Mouse (Mus musculus) embryo, embryonic 10 days (tissue): Measurements from ENCODE around the gene Nrbf2.
A peak's percentile ranks its signal among the peaks of the same experiment; 100 is the strongest.

Experiments used
- DNase-seq: peaks from one replicate; pipeline ENCODE4 v3.0.0-alpha.2; 2015; ENCODE audit warnings: low spot score

Gene Nrbf2

DNA sequence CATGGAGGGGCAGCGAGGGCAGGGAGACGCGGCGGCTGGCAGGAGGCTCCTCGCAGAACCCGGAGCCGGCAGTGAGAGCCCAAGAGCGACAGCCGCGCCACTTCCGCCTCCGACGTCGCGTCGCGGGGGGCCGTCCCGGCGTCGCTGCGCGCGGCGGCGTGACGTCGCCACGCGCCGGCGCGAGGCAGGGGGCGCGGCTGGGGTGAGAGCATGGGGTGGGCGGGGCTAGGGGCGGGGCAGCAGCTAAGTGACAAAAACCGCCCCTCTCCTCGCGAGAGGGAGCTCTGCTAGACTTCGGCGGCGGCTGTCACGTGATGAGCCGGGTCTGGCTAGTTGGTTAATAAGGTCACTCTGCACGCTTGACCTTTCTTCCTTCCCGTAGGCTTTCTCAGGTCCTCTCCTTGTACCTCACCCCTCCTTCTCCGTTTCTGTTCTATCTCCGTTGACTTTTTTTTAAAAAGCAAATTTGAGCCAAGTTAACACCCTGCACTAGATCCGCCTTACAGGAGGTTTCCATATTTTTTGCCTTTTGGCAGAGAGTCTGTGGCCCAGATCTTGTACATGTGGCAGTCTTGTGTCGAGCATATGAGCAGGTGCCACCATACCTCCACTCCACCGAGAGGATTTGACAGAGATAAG lies at the start of gene Nrbf2:
Gene Nrbf2, minus strand, starts transcription at position 130 of the 639 bp plus-strand sequence.
- DNase-seq, result peak; percentile 97

GRCm38 (mm10) chr10:67330580-67330979 lies 45.5 kb upstream of the Nrbf2 start:
- DNase-seq, result no peak

GRCm38 (mm10) chr10:67329661-67330060 lies 44.6 kb upstream of the Nrbf2 start:
- no peak for DNase-seq

DNA sequence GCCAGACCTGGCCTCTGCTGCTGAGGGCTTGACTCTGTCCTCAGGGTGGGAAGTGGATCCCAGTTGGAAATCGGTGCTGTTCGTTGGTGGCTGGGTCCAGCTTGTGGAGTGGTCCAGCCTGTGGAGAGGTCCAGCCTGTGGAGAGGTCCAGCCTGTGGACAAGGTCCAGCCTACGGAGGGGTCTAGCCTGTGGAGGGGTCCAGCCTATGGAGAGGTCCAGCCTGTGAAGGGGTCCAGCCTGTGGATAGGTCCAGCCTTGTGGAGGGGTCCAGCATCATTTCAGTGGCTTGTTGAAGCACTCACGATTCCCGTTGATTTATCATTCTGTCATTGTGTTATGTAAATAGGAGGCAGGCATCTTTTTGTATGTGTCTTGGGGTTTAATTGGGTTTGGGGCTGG lies 43.1 kb upstream of the Nrbf2 start:
- no peak for DNase-seq

DNA sequence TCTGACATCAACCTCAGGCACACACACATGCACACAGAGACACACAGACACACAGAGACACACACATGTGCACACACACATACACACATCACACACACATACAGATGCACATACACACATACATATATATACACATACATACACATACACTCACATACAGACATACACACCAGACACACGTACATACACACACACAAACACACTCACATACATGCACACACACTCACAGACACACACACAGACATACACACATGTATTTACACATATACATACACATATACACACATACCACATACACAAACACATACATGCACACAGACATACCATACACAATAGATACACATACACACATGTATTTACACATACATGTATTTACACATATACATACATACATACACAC lies 38.9 kb upstream of the Nrbf2 start:
- DNase-seq, result no peak

- DNase-seq, result no peak
Measured at GRCm38 (mm10) chr10:67321396-67321795, 36.3 kb upstream of the Nrbf2 start.

- peak; percentile 14 for DNase-seq
Measured at GRCm38 (mm10) chr10:67320207-67320859, 35.2 kb upstream of the Nrbf2 start.

DNA sequence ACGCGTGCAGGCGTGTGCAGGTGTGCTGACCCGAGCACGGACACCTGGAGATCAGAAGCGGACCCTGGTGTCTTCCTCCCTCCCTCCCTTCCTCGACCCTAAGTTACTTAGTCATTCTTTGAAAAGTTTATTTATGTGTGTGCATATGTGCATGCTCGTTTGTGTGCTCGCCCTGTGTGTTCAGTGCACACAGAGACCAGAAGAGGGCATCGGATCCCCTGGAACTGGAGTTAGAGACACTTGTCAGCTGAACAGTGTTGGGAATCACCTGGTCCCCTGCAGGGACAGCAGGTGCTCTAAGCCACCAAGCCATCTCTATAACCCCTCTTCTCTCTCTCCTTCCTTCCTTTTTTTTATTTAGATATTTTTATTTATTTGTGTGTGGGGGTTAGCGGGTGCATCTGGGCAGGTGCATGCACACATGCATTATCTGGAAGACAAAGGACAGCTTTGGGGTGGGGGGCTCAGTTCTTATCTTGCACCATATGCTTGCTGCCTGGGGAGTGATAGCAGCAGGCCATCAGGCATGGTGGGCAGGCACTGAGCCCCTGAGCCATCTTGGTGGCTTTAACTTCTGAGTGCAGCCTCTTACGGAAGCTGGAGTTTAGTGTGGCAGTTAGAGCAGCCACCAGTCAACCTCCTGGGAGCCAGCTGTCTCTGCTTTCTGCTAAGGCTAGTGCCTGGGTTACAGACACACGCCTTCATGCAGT lies 34.1 kb upstream of the Nrbf2 start:
- DNase-seq, result no peak

GRCm38 (mm10) chr10:67317931-67318460 lies 32.9 kb upstream of the Nrbf2 start:
- DNase-seq, result peak; percentile 74

DNA sequence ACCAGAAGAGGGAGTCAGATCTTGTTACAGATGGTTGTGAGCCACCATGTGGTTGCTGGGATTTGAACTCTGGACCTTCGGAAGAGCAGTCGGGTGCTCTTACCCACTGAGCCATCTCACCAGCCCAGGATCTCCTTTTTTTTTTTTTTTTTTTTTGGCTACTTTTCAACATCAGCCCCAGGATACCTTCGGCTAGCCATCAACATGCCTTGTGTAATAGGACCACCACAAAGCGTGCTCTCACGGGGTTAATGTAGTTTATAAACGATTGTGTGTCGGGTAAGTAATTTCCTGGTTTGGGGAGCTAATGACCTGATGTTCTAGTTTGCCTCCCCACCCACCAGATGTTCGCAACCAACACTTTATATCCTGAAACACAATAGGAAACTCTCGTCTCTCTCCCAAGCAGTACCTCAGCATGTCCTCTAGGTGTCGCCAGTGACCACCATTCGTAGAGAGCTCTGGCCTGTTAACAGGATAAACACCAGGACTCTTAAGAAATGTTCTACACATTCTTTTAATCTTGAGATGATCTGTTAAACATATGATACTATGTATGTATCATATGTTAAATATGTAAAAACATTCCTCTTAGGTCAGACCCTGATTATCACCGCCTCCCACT lies 29.8 kb upstream of the Nrbf2 start:
- peak; percentile 84 for DNase-seq

GRCm38 (mm10) chr10:67312456-67312855 lies 27.4 kb upstream of the Nrbf2 start:
- no peak for DNase-seq

DNA sequence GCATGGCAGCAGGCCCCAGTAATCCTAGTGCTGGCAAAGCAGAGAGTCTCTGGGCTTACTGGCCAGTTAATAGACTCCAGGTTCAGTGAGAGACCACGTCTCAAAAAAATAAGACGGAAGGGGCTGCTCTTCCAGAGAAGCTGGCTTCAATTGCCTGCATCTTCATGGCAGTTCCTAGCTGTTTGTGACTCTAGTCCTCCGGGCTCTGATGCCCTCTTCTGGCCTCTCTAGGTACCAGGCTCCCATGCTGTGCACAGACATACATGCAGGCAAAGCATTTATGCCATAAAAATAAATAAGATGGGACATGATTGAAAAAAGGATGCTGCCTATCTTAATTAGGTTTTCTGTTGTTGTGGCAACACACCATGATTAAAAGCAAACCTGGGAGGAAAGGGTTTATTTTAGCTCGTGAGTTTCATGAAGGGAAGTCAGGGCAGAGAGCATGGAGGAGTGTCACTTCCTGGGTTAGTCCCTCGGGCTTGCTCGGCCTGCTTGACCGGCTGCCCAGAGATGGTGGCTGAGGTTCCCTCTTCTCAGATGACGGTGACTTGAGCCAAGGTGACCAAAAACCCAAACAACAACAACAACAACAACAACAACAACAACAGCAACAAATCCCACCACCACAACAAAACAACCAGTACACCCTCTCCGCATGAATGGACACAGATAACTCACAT lies 26.3 kb upstream of the Nrbf2 start:
- DNase-seq, result peak; percentile 78

DNA sequence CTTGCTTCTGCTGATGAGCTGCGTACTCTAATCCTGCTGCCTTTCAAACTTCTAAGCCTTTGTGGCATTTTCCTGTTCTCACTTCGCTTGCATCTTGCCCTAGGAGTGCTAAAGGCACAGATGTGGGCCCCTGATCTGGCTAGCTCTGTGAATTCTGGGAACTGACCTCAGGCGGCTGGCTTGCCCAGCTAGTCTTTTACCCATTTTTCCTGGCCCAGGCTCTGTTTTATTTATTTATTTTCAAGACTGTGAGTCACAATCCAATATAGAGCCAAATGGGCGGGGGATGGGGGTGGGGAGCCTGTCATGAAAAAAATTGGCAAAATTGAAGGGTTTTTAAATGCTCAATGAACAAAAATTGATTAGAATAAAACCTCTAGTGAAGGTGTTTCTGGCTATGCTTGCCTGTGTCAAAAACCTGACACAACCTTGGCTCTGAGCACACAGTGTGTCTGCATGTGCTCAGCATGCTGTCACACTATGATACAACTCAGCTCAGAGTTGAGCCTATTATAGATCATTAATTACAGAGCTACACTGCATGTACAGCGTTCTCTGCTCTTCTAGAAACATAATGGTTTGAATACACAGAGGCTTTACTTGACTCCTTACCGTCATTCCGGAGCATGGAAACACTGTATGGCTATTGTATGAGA lies 24.5 kb upstream of the Nrbf2 start:
- no peak for DNase-seq

- no peak for DNase-seq
Measured at GRCm38 (mm10) chr10:67302340-67302739, 17.2 kb upstream of the Nrbf2 start.

DNA sequence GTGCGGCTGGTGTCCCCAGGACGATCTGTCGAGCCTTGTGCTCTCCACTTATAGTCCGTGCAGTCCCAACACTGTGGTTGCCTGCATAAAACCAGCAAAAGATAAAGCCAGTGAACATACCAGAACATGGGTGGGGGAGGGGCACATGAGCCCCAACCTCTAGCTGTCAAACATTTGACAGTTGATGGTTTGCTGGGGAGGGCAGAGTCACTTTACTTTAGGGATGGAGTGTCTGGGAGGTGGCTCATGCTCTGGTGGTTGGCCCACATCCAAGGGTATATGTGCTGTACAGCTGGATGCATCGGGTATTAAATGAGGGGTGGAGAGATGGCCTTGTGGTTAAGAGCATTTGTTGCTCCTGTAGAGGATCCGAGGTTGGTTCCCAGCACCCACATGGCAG lies 15.9 kb upstream of the Nrbf2 start:
- no peak for DNase-seq

- DNase-seq, result no peak
Measured at GRCm38 (mm10) chr10:67299285-67299684, 14.2 kb upstream of the Nrbf2 start.

GRCm38 (mm10) chr10:67298856-67299255 lies 13.8 kb upstream of the Nrbf2 start:
- no peak for DNase-seq

DNA sequence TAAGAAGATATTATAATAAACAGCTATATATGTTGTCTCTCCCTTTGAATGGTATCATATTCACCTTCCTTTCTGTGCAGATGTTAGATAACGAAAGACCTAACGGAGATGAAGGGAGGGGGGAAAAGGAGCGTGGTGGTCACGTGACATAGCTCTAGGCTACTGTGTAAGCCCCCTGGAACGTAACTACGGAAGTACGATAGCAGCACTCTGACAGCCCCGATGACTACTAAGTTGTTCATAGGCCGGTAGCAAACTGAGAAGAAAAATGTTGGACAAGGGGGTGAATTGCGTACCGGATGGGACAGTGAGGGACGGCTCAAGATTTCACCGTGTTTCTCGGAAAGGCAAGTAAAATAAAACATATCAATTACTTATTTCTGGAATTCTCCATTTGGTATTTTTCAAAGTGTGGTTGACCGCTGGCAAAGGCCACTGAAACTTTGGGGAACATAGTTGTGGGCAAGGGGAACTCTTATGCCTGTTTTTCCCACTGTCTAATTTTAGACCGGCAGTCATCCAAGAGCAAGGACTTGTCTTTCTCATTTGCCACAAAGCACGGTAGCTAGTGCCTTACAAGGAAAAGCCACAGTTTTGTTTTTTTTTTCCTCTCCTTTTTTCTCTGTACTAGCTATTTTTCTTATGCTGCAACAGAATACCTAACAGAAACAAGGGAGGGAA lies 12.2 kb upstream of the Nrbf2 start:
- DNase-seq, result no peak

GRCm38 (mm10) chr10:67296482-67297152 lies 11.5 kb upstream of the Nrbf2 start:
- DNase-seq, result no peak

DNA sequence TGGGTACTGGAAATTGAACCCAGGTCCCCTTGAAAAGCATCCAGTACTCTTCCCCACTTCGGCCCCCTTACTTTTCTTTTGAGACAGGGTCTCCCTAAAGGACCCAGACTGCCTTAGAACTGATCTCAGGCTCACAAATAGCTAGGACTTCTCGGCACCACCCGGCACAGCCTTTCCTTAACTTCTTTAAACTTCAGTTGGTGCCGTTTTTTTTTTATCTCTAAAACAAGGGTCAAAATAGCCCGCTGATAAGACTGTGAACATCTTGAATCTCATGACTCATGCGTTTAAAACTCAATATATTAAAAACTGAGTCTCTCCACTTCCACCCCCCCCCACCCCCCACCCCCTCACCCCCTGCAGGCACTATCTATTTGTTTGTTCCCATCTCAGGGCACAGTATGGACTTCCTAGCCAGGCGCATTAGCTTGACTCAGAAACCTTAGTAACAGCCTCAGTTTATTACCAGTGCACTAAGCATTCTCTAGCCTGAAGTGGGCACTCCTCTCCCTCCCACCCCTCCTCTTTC lies 10.9 kb upstream of the Nrbf2 start:
- DNase-seq, result no peak
